Mouse (Mus musculus) thymus, postnatal 36 days (tissue): ENCODE results near the gene Tpp1.
"Not testable (repeated sequence)": the region's sequence is repeated elsewhere in the genome, so short reads cannot be mapped to it uniquely, and the experiment has no call there.

Source experiments
- DNase-seq, 2 experiments: peaks; one replicate each; pipeline ENCODE4 v3.0.0; 2022; ENCODE audit warnings: mixed read lengths in 2 of 2

Tpp1 gene

GRCm38 (mm10) chr7:105761813-105762484, 9.9 kb upstream of the Tpp1 start:
- no peak for DNase-seq

- no peak for DNase-seq
These were observed 1.2 kb upstream of the Tpp1 start for GRCm38 (mm10) chr7:105753281-105753680.

- no peak for DNase-seq
These were observed 681 bp upstream of the Tpp1 start for GRCm38 (mm10) chr7:105752716-105753115.

GRCm38 (mm10) chr7:105747776-105748175, 4.3 kb downstream of the Tpp1 start:
- DNase-seq: no peak

- DNase-seq: peak; percentile 88 to 92
These were observed 8.0 kb downstream of the Tpp1 start, which contains the start of gene Taf10 for GRCm38 (mm10) chr7:105743926-105744590. Gene Taf10 (minus strand): TSS chr7:105744361.

- not testable (repeated sequence) for DNase-seq
These were observed 8.6 kb downstream of the Tpp1 start for GRCm38 (mm10) chr7:105743246-105743925.

- DNase-seq: not testable (repeated sequence)
These were observed 9.4 kb downstream of the Tpp1 start for GRCm38 (mm10) chr7:105742539-105743215.

GRCm38 (mm10) chr7:105741978-105742377, 10.1 kb downstream of the Tpp1 start:
- no peak for DNase-seq

- DNase-seq: no peak
These were observed 11.2 kb downstream of the Tpp1 start for GRCm38 (mm10) chr7:105740851-105741250.

- DNase-seq: no peak
These were observed 11.8 kb downstream of the Tpp1 start for GRCm38 (mm10) chr7:105740089-105740795.

GRCm38 (mm10) chr7:105738948-105739347, 13.1 kb downstream of the Tpp1 start:
- no peak for DNase-seq

GRCm38 (mm10) chr7:105738286-105738685, 13.7 kb downstream of the Tpp1 start:
- DNase-seq: no peak

GRCm38 (mm10) chr7:105737648-105738047, 14.4 kb downstream of the Tpp1 start:
- DNase-seq: no peak

GRCm38 (mm10) chr7:105736911-105737521, 15.0 kb downstream of the Tpp1 start, which contains the start of gene Rrp8:
Gene Rrp8 (minus strand): TSS chr7:105737385.
- DNase-seq: peak; percentile 47 to 48

- peak; percentile 83 to 87 for DNase-seq
These were observed 15.7 kb downstream of the Tpp1 start, which contains the start of gene Ilk for GRCm38 (mm10) chr7:105736264-105736901. Gene Ilk (plus strand): TSS chr7:105736592.

GRCm38 (mm10) chr7:105735464-105735863, 16.6 kb downstream of the Tpp1 start:
- DNase-seq: not testable (repeated sequence)

- DNase-seq: no peak
These were observed 17.2 kb downstream of the Tpp1 start for GRCm38 (mm10) chr7:105734826-105735225.

- no peak for DNase-seq
These were observed 18.2 kb downstream of the Tpp1 start for GRCm38 (mm10) chr7:105733836-105734235.

- no peak for DNase-seq
These were observed 23.2 kb downstream of the Tpp1 start for GRCm38 (mm10) chr7:105728701-105729428.

GRCm38 (mm10) chr7:105726980-105727325, 25.1 kb downstream of the Tpp1 start:
- no peak for DNase-seq
